Mouse (Mus musculus) E14TG2a.4 (cell line): ENCODE data around the gene Tnfsf8.
A peak's percentile ranks its signal among the peaks of the same experiment; 100 is the strongest.

Experiments used
- H3K27me3 ChIP-seq: 2 replicates; pipeline ENCODE4 v1.6.1; 2014; ENCODE audit warnings: low read length, control low read depth; ENCODE audit not compliant: insufficient read depth
- H3K36me3 ChIP-seq: 2 replicates; pipeline ENCODE4 v1.6.1; 2014; ENCODE audit warnings: low read length, control low read depth; ENCODE audit not compliant: insufficient read depth
- H3K4me1 ChIP-seq: replicated peaks from 2 replicates; pipeline ENCODE4 v1.6.1; 2014; ENCODE audit warnings: low read depth, low read length, control low read depth
- H3K4me3 ChIP-seq: replicated peaks from 2 replicates; pipeline ENCODE4 v1.5.1; 2014; ENCODE audit warnings: mild to moderate bottlenecking, low read length
- H3K9me3 ChIP-seq: 2 replicates; pipeline ENCODE4 v1.6.1; 2014; ENCODE audit warnings: low read length, control low read depth
- CTCF ChIP-seq: conservative IDR thresholded peaks from 2 replicates; pipeline ENCODE4 v1.5.1; 2014; ENCODE audit warnings: low read length
- NANOG ChIP-seq: IDR thresholded peaks from 2 replicates; pipeline ENCODE4 v1.6.1; 2014; ENCODE audit warnings: borderline replicate concordance, low read length, mixed read lengths
- POU5F1 ChIP-seq: IDR thresholded peaks from 2 replicates; pipeline ENCODE4 v1.6.1; 2014; ENCODE audit warnings: low read length, borderline replicate concordance

Tnfsf8 gene

DNA sequence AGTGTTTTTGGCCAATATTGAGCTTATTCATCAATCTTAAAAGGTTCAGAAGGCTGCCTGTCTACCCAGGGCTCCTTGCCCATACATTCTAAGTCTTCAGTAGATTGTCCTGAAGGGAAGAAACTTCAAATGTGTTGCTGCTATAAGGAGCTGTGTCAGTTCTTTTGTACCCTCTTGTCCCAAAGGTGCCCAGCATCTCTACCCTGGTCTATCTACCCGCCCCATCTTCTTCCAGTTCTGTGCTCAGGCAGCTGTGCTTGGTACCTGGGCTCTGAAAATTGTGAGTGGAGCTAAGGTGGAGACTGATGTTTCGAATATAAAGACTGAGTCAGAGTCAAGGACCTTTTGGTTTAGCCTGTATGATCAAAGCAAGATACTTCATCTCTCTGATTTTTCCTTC is 11.1 kb downstream of the Tnfsf8 start:
- Histone ChIP-seq H3K4me3 (no peak overlapping the region), H3K9me3 (no peaks in the 10 kb centered on the region), H3K27me3 (no peaks in the 10 kb centered on the region), H3K36me3 (no peaks in the 10 kb centered on the region), H3K4me1 (no peaks in the 10 kb centered on the region)
- no peak for TF ChIP-seq CTCF
- no peak for TF ChIP-seq NANOG
- no peak for TF ChIP-seq POU5F1

GRCm38 (mm10) chr4:63846881-63847597 is 14.1 kb downstream of the Tnfsf8 start:
- TF ChIP-seq CTCF = no peak
- no peak for TF ChIP-seq NANOG
- no peaks in the 10 kb centered on the region for H3K4me1 ChIP-seq
- peaks cover 10% of the 10 kb centered on the region; the same call in 1 of the 2 replicates for H3K9me3 ChIP-seq
- H3K36me3 ChIP-seq = no peaks in the 10 kb centered on the region
- H3K4me3 ChIP-seq = no peak overlapping the region
- H3K27me3 ChIP-seq = no peaks in the 10 kb centered on the region; the same call in 1 of the 2 replicates

- Histone ChIP-seq H3K4me1 (no peaks in the 10 kb centered on the region), H3K36me3 (no peaks in the 10 kb centered on the region), H3K27me3 (no peaks in the 10 kb centered on the region; the same call in 1 of the 2 replicates), H3K9me3 (peaks cover 11% of the 10 kb centered on the region; the same call in 1 of the 2 replicates), H3K4me3 (no peak overlapping the region)
- TF ChIP-seq CTCF (no peak), POU5F1 (no peak), NANOG (no peak)
Observed at GRCm38 (mm10) chr4:63845760-63846159, 15.4 kb downstream of the Tnfsf8 start.

- Histone ChIP-seq H3K4me1 (no peaks in the 10 kb centered on the region), H3K36me3 (no peaks in the 10 kb centered on the region), H3K27me3 (no peaks in the 10 kb centered on the region; the same call in 1 of the 2 replicates), H3K9me3 (peaks cover 11% of the 10 kb centered on the region; the same call in 1 of the 2 replicates), H3K4me3 (no peak overlapping the region)
- peak; percentile 29 for TF ChIP-seq CTCF
- no peak for TF ChIP-seq POU5F1
- no peak for TF ChIP-seq NANOG
Observed at GRCm38 (mm10) chr4:63843924-63844323, 17.2 kb downstream of the Tnfsf8 start.

GRCm38 (mm10) chr4:63842278-63842677 is 18.9 kb downstream of the Tnfsf8 start:
- H3K9me3 ChIP-seq = peaks cover 11% of the 10 kb centered on the region; the same call in 1 of the 2 replicates
- no peak overlapping the region for H3K4me3 ChIP-seq
- no peaks in the 10 kb centered on the region; the same call in 1 of the 2 replicates for H3K27me3 ChIP-seq
- no peaks in the 10 kb centered on the region for H3K4me1 ChIP-seq
- H3K36me3 ChIP-seq = no peaks in the 10 kb centered on the region
- TF ChIP-seq POU5F1 = no peak
- no peak for TF ChIP-seq NANOG
- TF ChIP-seq CTCF = no peak

DNA sequence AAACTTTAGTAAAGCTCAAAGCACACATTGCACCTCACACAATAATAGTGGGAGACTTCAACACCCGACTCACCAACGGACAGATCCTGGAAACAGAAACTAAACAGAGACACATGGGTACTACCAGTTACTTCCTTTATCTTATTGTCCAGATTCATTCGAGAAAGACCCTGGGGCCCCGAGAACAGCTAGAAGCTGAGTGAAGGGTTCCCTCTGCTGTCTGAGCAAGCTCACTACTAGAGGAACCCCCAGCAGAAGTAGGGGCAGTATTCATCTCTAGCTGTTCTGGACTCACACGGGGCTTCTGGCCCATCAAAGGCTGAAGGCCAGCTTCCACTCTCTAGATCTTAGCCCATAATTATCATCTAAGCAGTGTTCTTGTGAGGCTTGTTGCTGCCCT is 20.7 kb downstream of the Tnfsf8 start:
- peaks cover 11% of the 10 kb centered on the region; the same call in 1 of the 2 replicates for H3K9me3 ChIP-seq
- no peaks in the 10 kb centered on the region for H3K4me1 ChIP-seq
- H3K36me3 ChIP-seq = no peaks in the 10 kb centered on the region
- H3K27me3 ChIP-seq = no peaks in the 10 kb centered on the region; the same call in 1 of the 2 replicates
- no peak for TF ChIP-seq CTCF
- no peak for TF ChIP-seq NANOG
- no peak for TF ChIP-seq POU5F1
- H3K4me3 ChIP-seq = no peak overlapping the region

- H3K9me3 ChIP-seq = no peaks in the 10 kb centered on the region
- TF ChIP-seq NANOG (no peak), POU5F1 (no peak), CTCF (no peak)
- H3K4me1 ChIP-seq = no peaks in the 10 kb centered on the region
- no peak overlapping the region for H3K4me3 ChIP-seq
- H3K36me3 ChIP-seq = no peaks in the 10 kb centered on the region
- no peaks in the 10 kb centered on the region for H3K27me3 ChIP-seq
Observed at GRCm38 (mm10) chr4:63823136-63823535, 38.0 kb downstream of the Tnfsf8 start.

DNA sequence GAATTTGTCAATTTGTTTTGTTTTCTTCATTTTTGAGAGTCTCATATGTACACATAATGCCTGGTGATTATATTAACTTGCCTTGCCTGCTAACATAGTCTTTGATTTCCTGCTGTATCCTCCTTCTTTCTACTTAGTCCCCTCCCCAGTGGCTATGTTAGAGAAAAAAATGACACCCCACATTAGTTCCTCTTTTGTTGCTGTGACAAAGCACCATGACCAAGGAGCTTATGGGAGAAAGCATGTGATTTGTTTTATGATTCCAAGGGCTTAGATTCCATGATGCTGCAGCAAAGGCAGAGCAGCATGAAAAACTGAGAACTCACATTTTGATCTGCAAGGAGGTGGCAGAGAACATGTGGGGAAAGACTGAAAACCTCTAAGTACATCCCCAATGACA is 43.6 kb downstream of the Tnfsf8 start:
- TF ChIP-seq NANOG = no peak
- H3K4me1 ChIP-seq = no peaks in the 10 kb centered on the region
- H3K4me3 ChIP-seq = no peak overlapping the region
- no peaks in the 10 kb centered on the region for H3K36me3 ChIP-seq
- H3K9me3 ChIP-seq = no peaks in the 10 kb centered on the region
- H3K27me3 ChIP-seq = no peaks in the 10 kb centered on the region

DNA sequence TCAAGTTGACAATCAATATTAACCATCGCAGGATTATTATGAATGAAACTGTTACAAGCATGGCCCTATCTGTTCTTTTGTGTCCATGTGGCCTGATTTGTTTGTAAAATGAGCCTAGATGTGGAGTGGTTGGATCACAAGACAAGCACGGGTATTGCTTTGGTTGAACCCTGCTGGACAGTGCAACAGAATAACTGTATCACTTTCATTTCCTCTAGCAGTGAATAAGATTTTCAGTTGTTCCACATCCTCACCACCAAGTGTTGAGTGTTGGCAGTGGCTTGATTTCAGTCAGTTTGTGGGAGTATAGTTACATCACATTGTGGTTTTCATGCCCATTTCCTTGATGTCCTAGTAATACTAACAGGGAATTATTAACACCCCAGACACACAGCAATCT is 45.5 kb downstream of the Tnfsf8 start:
- no peaks in the 10 kb centered on the region for H3K9me3 ChIP-seq
- no peaks in the 10 kb centered on the region for H3K27me3 ChIP-seq
- H3K36me3 ChIP-seq = no peaks in the 10 kb centered on the region
- no peaks in the 10 kb centered on the region for H3K4me1 ChIP-seq
- TF ChIP-seq POU5F1 (no peak), CTCF (no peak), NANOG (no peak)
- H3K4me3 ChIP-seq = no peak overlapping the region
